Mouse (Mus musculus) telencephalon, adult 2 months (tissue): ENCODE data around the gene Hoxc5.

Source experiments
- DNase-seq: peaks from one replicate; pipeline ENCODE4 v3.0.0-alpha.2; 2011; ENCODE audit warnings: low read depth, low spot score

Hoxc5 gene

DNA sequence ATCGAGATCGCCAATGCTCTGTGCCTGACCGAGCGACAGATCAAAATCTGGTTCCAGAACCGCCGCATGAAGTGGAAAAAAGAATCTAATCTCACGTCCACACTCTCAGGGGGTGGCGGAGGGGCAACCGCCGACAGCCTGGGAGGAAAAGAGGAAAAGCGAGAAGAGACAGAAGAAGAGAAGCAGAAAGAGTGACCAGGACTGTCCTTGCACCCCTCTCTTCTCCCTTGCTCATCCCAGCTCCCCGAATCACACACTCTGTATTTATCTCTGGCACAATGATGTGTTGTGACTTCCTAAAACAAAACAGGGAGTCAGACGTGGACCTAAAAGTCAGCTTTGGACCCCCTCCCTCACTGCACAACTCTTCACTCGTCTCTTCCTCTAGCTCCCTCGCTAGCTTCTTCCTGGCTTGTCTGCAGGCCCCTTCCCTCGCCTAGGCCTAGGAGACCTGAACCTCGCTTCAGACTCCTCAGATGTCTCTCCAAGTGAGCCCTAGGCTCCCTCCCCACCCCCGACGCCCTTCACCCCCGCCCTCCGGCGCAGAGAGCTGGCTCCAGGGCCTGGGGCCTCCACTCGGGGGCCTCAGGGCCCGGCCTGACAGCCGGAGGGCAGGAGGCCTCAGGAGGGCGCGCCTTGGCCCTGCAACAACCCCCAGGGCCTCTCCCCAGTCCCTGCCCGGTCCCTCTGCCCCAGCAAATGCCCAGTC, 43.8 kb downstream of the Hoxc5 start:
- DNase-seq = no peak

DNA sequence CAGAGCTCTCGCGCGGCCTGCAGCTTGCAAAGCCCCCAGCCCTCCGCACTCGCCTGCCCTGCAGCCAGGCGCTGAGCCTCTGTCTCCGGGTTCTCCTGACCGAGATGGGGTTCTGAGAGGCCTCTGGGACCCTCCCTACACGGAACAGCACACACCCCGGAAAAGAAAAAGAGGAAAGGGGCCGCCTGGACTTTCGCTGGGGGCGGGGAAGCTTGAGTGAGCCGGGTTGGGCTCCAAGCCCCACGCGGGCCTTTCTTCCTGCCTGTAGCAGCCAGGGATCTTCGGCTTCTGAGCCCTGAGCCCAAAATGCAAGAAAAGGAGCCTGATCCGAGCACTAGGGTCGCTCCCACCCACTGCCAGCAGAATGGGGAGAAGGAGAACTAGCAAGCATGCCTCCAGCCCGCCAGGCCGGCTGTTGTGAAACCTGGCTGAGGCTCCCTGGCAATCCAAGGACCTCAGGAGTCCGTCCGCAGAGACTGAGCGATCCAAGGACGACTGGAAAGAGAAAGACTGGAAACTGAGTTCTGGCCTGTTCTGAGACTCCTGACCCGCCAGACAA, 44.8 kb downstream of the Hoxc5 start:
- DNase-seq = no peak

DNA sequence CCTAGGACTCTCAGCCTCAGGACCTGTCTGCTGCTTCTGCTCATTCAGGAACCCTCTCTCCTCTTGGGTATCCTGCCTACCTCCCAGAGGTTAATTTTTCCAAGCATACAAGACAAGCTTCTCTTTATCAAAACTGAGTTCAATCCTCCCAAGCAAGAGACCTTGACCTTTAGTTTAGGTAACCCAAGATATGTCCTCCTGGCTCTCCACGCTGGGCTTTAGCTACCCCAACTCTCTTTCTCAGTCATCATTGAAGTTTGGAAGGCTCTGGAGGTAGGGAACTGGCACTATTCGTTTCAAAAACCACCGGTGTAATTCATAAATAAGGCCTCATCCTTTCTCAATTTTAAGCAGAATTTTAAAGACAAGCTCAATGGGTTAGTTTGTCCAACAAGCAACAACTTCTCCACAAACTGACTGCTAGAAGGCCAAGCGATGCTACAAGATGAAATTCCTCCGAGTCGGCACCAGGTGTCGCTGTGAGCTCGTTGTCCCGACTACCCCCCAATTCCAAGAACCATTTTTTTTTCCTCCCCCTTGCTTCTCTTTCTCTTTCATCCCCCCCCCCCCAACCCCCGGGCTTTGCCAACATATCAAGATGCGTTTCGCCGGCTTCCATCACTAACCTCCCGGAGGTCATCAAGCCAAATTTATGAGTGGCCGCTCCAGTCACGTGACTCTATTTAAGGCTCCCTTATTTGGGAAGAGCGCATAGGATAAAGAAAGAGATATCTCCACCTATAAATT, 46.2 kb downstream of the Hoxc5 start:
- DNase-seq = peak; percentile 28

DNA sequence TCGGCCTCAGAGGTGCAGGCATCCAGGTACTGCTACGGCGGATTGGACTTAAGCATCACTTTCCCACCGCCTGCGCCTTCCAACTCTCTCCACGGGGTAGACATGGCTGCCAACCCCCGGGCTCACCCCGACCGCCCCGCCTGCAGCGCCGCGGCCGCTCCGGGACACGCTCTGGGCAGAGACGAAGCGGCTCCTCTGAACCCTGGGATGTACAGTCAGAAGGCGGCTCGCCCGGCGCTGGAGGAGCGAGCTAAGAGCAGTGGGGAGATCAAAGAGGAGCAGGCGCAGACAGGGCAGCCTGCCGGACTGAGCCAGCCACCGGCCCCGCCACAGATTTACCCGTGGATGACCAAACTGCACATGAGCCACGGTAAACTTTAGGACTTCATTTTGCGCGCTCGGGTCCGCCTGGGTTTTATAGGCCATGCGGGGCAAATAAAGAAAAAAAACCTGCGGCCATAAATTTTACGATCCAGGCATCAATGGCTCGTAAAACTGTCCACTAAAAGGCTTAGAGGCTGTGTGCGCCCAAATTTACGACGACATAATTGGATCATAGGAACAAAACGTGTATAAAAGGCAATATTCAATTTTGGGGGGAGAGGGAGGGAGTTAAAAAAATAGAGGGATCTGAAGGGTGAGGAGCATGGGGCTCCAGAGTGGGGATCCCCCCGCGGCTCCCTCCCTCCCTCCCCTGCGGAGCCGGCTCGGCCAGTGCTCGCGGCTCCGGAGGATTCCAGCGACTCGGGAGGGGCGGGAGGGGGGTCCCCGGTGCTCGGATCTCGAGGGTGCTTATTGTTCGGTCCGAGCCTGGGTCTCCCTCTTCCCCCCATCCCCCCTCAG, 47.1 kb downstream of the Hoxc5 start:
- DNase-seq = no peak

- no peak for DNase-seq
Measured at GRCm38 (mm10) chr15:103015009-103015399, 47.8 kb downstream of the Hoxc5 start.

GRCm38 (mm10) chr15:103015406-103016166, 48.3 kb downstream of the Hoxc5 start:
- DNase-seq = no peak

DNA sequence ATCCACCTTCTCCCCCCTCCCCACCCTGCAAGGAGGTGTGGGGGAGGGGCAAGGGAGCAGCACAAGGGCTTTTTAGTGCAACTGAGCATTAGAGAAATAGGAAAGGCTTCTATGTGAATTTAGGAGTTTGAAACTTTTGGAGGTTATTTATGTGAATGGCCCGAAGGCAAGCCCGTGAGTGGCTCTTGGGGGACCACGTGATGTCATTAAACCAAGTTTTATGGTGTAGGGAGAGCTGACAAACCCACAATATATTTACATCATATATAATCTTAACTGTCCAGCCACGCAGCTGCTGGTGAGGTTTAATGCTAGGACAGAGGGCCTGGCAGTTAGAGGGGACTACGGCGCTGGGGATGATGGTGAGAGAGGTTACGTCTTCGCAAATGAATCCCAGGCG, 51.4 kb downstream of the Hoxc5 start, which contains the start of gene Hoxc4:
TSS of gene Hoxc4 (plus strand) at position 299 of the 400 bp plus-strand sequence.
- no peak for DNase-seq

DNA sequence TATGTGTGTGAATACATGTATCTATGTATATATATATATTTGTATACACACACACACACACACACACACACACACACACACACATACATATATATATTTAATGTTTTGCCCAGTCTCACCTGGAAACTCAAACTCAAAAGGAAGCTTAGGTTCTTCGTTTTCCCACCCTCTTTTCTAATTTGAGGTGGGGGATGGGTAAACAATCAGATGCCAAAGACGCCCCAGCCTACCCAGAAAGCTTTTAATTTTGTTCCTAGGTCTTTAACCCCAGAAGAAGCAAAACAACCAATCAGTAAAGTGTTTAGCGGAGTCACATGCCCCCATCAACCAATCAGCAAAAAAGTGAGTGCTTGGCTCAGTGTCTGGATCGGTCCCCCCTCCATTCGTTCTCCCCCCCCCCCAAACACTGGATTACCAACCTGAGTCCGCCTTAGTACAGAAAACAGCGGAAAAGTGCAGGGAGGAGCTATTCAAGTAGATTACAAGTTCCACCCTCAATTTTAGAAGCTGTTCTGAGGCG, 53.7 kb downstream of the Hoxc5 start:
- no peak for DNase-seq

- DNase-seq = no peak
Measured at GRCm38 (mm10) chr15:103021544-103021943, 54.3 kb downstream of the Hoxc5 start.

- DNase-seq = no peak
Measured at GRCm38 (mm10) chr15:103024131-103024530, 56.9 kb downstream of the Hoxc5 start.

GRCm38 (mm10) chr15:103027266-103028235, 60.3 kb downstream of the Hoxc5 start:
- no peak for DNase-seq

- DNase-seq = no peak
Measured at GRCm38 (mm10) chr15:103028916-103029512, 61.8 kb downstream of the Hoxc5 start.

- no peak for DNase-seq
Measured at GRCm38 (mm10) chr15:103030142-103030541, 62.9 kb downstream of the Hoxc5 start.

- no peak for DNase-seq
Measured at GRCm38 (mm10) chr15:103032167-103032566, 64.9 kb downstream of the Hoxc5 start.

GRCm38 (mm10) chr15:103032646-103033575, 65.7 kb downstream of the Hoxc5 start:
- no peak for DNase-seq

- no peak for DNase-seq
Measured at GRCm38 (mm10) chr15:103034043-103034806, 67.0 kb downstream of the Hoxc5 start.

GRCm38 (mm10) chr15:103034807-103035547, 67.7 kb downstream of the Hoxc5 start:
- DNase-seq = no peak
